Mouse (Mus musculus): ENCODE data around the gene Pdzrn4. TPM values are rescaled to one million over a fixed set of nuclear protein-coding genes. Genes with fewer than 3 reads are reported as not detected.
A peak's percentile ranks its signal among the peaks of the same experiment; 100 is the strongest.
"Not testable (repeated sequence)": the region's sequence is repeated elsewhere in the genome, so short reads cannot be mapped to it uniquely, and the experiment has no call there.

Pdzrn4 gene
- 15.1 and 16.9 TPM in 2 replicates for polyA plus RNA-seq (2015; fragmentation: Nextera tagmentation; extraction: Ambion mirVana)

DNA sequence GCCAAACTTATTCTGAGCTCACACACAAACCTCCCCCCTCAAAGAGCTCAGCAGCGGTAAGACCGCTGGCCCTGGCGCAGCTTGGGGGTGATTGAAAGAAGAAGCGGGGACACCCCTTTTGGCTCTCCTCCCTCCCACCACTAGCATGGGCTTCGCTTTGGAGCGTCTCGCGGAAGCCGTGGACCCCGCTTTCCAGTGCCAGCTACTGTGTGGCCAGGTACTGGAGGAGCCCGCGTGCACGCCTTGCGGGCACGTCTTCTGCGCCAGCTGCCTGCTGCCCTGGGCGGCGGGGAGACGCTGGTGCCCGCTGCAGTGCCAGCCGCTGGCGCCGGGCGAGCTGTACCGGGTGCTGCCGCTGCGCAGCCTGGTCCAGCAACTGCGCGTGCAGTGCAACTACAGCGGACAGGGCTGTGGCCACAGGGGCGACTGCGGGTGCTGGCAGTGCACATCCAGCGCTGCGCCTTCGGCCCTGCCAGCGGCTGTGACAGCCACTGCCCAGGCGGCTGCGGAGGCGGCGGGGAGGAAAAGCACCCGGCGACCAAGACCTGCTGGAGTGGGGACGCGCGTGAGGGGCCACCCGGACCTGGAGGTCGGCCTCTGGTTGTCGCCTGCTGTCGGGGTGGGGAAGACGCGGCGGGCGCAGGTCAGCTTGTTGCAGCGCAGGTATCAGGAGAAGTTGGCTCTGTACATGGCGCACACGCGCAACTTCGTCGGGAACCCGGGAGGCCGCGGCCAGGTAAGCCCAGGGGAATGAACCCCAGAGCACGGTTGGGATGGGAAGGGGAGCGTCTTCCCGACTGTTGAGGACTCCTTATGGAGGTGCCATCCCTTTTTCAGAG is at the start of gene Pdzrn4:
Gene Pdzrn4 (plus strand): TSS at position 112 of the 839 bp plus-strand sequence.
- Histone ChIP-seq H3K4me2 (ENCODE audit: low read length) (peak within 1 kb of the TSS; percentile 99), H3K36me3 (ENCODE audit: control insufficient read depth, insufficient read depth) (no peaks in the 10 kb centered on the region), H3K4me3 (replicated peaks; ENCODE audit: low read length) (peak within 1 kb of the TSS; percentile 62), H3K27me3 (replicated peaks; ENCODE audit: control insufficient read depth, insufficient read depth, low read length) (peaks cover 11% of the 10 kb centered on the region), H3K9ac (replicated peaks; ENCODE audit: low read depth, low read length) (peak within 1 kb of the TSS; percentile 64), H3K4me1 (replicated peaks; ENCODE audit: control insufficient read depth, insufficient read depth, low read length) (peaks cover 16% of the 10 kb centered on the region), H3K27ac (ENCODE audit: low read length) (peak within 1 kb of the TSS; percentile 5; the same call in 1 of the 2 replicates), H3K9me3 (ENCODE audit: control insufficient read depth, low read length) (no peaks in the 10 kb centered on the region)
- ATAC-seq: peak; percentile 88
- WGBS: under 1% methylated on average over 64 of the region's 65 CpGs

DNA sequence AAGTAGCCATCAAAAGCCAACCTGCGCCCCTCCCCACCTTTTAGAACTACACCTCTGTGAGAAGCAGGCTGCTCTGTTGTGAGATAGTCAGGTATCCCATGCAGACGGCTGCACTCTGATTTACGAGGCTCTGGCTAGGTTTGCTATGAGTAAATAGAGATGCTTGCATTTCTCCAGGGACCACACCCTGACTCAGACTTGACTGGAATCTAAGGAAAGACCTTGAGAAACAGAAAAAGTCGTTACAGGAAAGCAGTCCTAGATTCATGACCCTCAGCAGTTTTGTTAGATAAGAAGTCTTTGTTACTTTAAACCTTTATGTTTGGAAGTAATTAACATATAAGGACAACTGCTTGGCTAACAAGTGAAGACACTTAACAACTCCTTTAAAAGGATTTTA is 49.3 kb upstream of the Pdzrn4 start:
- Histone ChIP-seq H3K4me1 (replicated peaks; ENCODE audit: control insufficient read depth, insufficient read depth, low read length) (no peaks in the 10 kb centered on the region), H3K4me2 (ENCODE audit: low read length) (no peak overlapping the region), H3K36me3 (ENCODE audit: control insufficient read depth, insufficient read depth) (no peaks in the 10 kb centered on the region), H3K27ac (ENCODE audit: low read length) (no peak overlapping the region), H3K9me3 (ENCODE audit: control insufficient read depth, low read length) (no peaks in the 10 kb centered on the region), H3K27me3 (replicated peaks; ENCODE audit: control insufficient read depth, insufficient read depth, low read length) (no peaks in the 10 kb centered on the region), H3K4me3 (replicated peaks; ENCODE audit: low read length) (no peak overlapping the region), H3K9ac (replicated peaks; ENCODE audit: low read depth, low read length) (no peak overlapping the region)
- ATAC-seq: no peak
- 64% methylated on average over 4 of the region's 4 CpGs for WGBS

DNA sequence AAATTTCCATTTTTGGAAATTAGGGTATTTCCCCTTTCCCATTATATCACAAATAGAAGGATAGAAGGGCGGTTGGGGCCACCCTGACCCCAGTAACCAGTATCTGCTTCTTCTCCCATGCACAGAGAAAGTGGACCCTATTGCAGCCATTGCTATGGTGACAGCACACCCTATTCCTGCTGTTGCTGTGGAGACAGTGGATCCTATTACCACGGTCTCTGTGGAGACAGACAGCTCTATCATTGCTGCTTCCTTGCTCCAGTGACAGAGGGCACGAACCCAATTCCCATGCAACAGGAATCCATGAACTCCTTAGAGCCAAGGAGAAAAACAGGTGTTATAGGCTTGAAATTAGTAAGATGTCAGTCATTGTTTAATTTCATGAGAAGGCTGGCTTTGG is 48.8 kb upstream of the Pdzrn4 start:
- Histone ChIP-seq H3K27me3 (replicated peaks; ENCODE audit: control insufficient read depth, insufficient read depth, low read length) (no peaks in the 10 kb centered on the region), H3K36me3 (ENCODE audit: control insufficient read depth, insufficient read depth) (no peaks in the 10 kb centered on the region), H3K4me1 (replicated peaks; ENCODE audit: control insufficient read depth, insufficient read depth, low read length) (no peaks in the 10 kb centered on the region), H3K4me3 (replicated peaks; ENCODE audit: low read length) (no peak overlapping the region), H3K27ac (ENCODE audit: low read length) (no peak overlapping the region), H3K9ac (replicated peaks; ENCODE audit: low read depth, low read length) (no peak overlapping the region), H3K9me3 (ENCODE audit: control insufficient read depth, low read length) (no peaks in the 10 kb centered on the region), H3K4me2 (ENCODE audit: low read length) (no peak overlapping the region)
- peak; percentile 55; the same call in 1 of the 2 replicates for ATAC-seq
- WGBS: 44% methylated on average over 3 of the region's 3 CpGs

DNA sequence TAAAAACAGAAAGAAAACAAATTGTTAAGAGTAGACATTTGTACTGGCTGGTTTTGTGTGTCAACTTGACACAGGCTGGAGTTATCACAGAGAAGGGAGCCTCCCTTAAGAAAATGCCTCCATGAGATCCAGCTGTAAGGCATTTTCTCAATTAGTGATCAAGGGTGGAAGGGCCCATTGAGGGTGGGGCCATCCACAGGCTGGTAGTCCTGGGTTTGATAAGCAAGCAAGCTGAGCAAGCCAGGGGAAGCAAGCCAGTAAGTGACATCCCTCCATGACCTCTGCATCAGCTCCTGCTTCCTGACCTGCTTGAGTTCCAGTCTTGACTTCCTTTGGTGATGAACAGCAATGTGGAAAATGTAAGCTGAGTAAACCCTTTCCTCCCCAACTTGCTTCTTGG is 48.2 kb upstream of the Pdzrn4 start:
- ATAC-seq; H3K4me2 ChIP-seq (ENCODE audit: low read length); H3K4me1 ChIP-seq (replicated peaks; ENCODE audit: control insufficient read depth, insufficient read depth, low read length); H3K9me3 ChIP-seq (ENCODE audit: control insufficient read depth, low read length); H3K9ac ChIP-seq (replicated peaks; ENCODE audit: low read depth, low read length); H3K27ac ChIP-seq (ENCODE audit: low read length); H3K4me3 ChIP-seq (replicated peaks; ENCODE audit: low read length); H3K27me3 ChIP-seq (replicated peaks; ENCODE audit: control insufficient read depth, insufficient read depth, low read length); H3K36me3 ChIP-seq (ENCODE audit: control insufficient read depth, insufficient read depth): not testable (repeated sequence)

DNA sequence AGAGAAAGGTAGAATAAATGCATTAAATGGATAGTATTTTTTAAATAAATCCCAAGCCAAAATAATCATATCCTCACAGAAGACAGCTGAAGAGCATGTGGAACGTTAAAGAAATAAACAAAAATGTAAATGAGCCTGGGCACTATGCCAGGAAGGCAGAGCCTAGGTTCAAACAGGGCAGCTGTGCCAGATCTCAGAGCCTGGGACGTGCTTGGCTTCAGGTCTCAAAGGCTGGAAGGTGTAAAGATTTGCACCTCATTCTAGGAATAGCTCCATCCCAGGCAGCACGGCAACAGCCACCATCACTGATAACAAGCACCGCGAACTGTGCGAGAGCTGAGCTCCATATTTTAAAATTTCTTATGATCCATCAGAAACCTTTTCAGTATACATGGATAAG is 32.5 kb upstream of the Pdzrn4 start:
- H3K36me3 ChIP-seq (ENCODE audit: control insufficient read depth, insufficient read depth): no peaks in the 10 kb centered on the region
- H3K9me3 ChIP-seq (ENCODE audit: control insufficient read depth, low read length): no peaks in the 10 kb centered on the region
- WGBS: 36% methylated on average over 6 of the region's 6 CpGs
- peak; percentile 90 for ATAC-seq
- H3K9ac ChIP-seq (replicated peaks; ENCODE audit: low read depth, low read length): no peak overlapping the region
- no peak overlapping the region for H3K4me3 ChIP-seq (replicated peaks; ENCODE audit: low read length)
- H3K27ac ChIP-seq (ENCODE audit: low read length): no peak overlapping the region
- peaks cover 6% of the 10 kb centered on the region for H3K4me1 ChIP-seq (replicated peaks; ENCODE audit: control insufficient read depth, insufficient read depth, low read length)
- H3K27me3 ChIP-seq (replicated peaks; ENCODE audit: control insufficient read depth, insufficient read depth, low read length): no peaks in the 10 kb centered on the region
- no peak overlapping the region for H3K4me2 ChIP-seq (ENCODE audit: low read length)

DNA sequence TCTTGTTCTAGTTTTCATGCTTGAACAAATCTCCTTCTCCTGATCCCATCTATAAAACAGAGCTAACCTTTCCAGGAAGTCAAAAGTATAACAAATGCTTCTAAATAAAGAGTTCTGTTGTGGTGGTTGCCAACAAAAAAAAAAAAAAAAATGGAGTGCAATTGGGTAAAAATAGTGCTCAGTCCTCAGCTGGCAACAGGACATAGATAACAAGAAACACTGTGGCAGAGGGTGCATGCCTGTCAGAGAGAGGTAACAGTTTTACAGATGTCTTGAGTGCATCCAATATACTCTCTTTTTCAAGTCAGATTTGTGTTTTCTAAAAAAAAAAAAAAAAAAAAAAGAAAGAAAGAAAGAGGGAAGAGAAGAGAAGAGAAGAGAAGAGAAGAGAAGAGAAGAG is 32.1 kb upstream of the Pdzrn4 start:
- Histone ChIP-seq H3K9me3 (ENCODE audit: control insufficient read depth, low read length) (no peaks in the 10 kb centered on the region), H3K4me3 (replicated peaks; ENCODE audit: low read length) (no peak overlapping the region), H3K36me3 (ENCODE audit: control insufficient read depth, insufficient read depth) (no peaks in the 10 kb centered on the region), H3K4me1 (replicated peaks; ENCODE audit: control insufficient read depth, insufficient read depth, low read length) (peaks cover 6% of the 10 kb centered on the region), H3K27me3 (replicated peaks; ENCODE audit: control insufficient read depth, insufficient read depth, low read length) (no peaks in the 10 kb centered on the region), H3K9ac (replicated peaks; ENCODE audit: low read depth, low read length) (no peak overlapping the region), H3K27ac (ENCODE audit: low read length) (no peak overlapping the region), H3K4me2 (ENCODE audit: low read length) (no peak overlapping the region)
- no peak; the same call in 1 of the 2 replicates for ATAC-seq

DNA sequence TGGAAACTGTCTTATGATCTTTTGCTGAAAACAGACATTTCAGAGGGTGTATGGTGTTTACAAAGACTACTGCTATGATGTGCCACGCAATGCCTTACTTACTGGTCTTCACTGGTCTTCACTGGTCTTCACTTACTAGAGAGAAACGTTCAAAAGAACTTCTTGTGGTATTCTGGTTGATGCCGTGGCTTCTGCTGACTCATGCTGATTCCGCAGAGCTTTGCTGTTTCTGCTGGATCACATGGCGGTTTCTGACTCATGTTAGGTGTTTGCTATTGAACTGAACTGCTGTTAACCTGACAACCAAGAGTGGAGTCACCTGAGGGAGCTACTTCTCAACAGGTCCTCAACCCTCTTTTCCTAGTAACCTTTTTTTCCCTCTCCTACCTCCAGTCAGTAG is 1.9 kb upstream of the Pdzrn4 start:
- ATAC-seq: no peak
- H3K27me3 ChIP-seq (replicated peaks; ENCODE audit: control insufficient read depth, insufficient read depth, low read length): peaks cover 11% of the 10 kb centered on the region
- no peak overlapping the region for H3K9ac ChIP-seq (replicated peaks; ENCODE audit: low read depth, low read length)
- no peak overlapping the region for H3K4me3 ChIP-seq (replicated peaks; ENCODE audit: low read length)
- WGBS: 91% methylated on average over 5 of the region's 5 CpGs
- no peaks in the 10 kb centered on the region for H3K9me3 ChIP-seq (ENCODE audit: control insufficient read depth, low read length)
- no peak overlapping the region for H3K27ac ChIP-seq (ENCODE audit: low read length)
- H3K4me1 ChIP-seq (replicated peaks; ENCODE audit: control insufficient read depth, insufficient read depth, low read length): peaks cover 16% of the 10 kb centered on the region
- no peak overlapping the region for H3K4me2 ChIP-seq (ENCODE audit: low read length)
- H3K36me3 ChIP-seq (ENCODE audit: control insufficient read depth, insufficient read depth): no peaks in the 10 kb centered on the region

DNA sequence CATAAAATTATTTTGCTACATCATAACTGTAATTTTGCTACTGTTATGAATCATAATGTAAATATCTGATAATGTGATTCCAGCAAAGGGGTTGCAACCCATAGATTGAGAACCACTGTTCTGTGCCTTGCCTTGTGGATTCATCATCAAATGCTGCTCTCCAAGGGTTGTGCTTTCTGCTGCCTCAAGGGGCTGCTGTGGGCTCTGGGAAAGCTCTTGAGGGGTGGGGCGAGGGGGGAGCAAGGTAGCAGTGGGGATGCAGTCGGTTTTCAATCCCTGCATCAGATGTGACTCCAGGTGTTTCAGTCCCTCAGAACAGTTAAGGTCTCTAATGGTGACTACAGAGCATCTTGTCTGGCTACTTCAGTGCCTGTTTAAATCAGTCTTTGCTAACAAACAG is 2.1 kb downstream of the Pdzrn4 start:
- Histone ChIP-seq H3K9ac (replicated peaks; ENCODE audit: low read depth, low read length) (no peak overlapping the region), H3K4me3 (replicated peaks; ENCODE audit: low read length) (no peak overlapping the region), H3K9me3 (ENCODE audit: control insufficient read depth, low read length) (no peaks in the 10 kb centered on the region), H3K36me3 (ENCODE audit: control insufficient read depth, insufficient read depth) (no peaks in the 10 kb centered on the region), H3K27me3 (replicated peaks; ENCODE audit: control insufficient read depth, insufficient read depth, low read length) (peaks cover 11% of the 10 kb centered on the region), H3K27ac (ENCODE audit: low read length) (no peak overlapping the region), H3K4me1 (replicated peaks; ENCODE audit: control insufficient read depth, insufficient read depth, low read length) (peaks cover 20% of the 10 kb centered on the region), H3K4me2 (ENCODE audit: low read length) (no peak overlapping the region)
- WGBS: 57% methylated on average over 2 of the region's 2 CpGs
- no peak for ATAC-seq

DNA sequence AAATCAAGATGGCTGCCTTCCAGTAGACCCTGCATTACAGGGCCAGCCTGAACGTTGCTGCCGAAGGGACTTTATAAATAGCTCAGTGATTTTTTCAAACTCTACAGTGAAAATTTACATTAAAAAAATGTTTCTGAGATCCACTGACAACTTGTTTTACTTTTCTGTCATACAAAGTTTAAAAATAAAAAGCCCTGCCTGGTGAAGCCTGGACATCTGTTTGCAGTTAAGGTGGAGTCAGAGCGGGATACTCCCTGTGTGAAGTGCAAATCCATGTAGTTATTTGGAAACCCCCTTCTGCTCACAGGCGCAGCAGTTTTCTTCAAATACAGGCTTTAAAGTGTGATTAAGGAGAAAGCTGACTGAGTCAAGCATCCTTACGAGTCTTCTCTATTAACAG is 2.6 kb downstream of the Pdzrn4 start:
- WGBS: 68% methylated on average over 5 of the region's 5 CpGs
- no peak overlapping the region for H3K9ac ChIP-seq (replicated peaks; ENCODE audit: low read depth, low read length)
- H3K4me3 ChIP-seq (replicated peaks; ENCODE audit: low read length): no peak overlapping the region
- no peaks in the 10 kb centered on the region for H3K36me3 ChIP-seq (ENCODE audit: control insufficient read depth, insufficient read depth)
- H3K27ac ChIP-seq (ENCODE audit: low read length): no peak overlapping the region
- H3K4me1 ChIP-seq (replicated peaks; ENCODE audit: control insufficient read depth, insufficient read depth, low read length): peaks cover 20% of the 10 kb centered on the region
- no peak overlapping the region for H3K4me2 ChIP-seq (ENCODE audit: low read length)
- no peak for ATAC-seq
- H3K9me3 ChIP-seq (ENCODE audit: control insufficient read depth, low read length): no peaks in the 10 kb centered on the region
- peaks cover 11% of the 10 kb centered on the region for H3K27me3 ChIP-seq (replicated peaks; ENCODE audit: control insufficient read depth, insufficient read depth, low read length)

Data from forebrain, embryonic 16.5 days (tissue).